Mouse (Mus musculus): ENCODE results near the gene Plek2.

Plek2 gene

DNA sequence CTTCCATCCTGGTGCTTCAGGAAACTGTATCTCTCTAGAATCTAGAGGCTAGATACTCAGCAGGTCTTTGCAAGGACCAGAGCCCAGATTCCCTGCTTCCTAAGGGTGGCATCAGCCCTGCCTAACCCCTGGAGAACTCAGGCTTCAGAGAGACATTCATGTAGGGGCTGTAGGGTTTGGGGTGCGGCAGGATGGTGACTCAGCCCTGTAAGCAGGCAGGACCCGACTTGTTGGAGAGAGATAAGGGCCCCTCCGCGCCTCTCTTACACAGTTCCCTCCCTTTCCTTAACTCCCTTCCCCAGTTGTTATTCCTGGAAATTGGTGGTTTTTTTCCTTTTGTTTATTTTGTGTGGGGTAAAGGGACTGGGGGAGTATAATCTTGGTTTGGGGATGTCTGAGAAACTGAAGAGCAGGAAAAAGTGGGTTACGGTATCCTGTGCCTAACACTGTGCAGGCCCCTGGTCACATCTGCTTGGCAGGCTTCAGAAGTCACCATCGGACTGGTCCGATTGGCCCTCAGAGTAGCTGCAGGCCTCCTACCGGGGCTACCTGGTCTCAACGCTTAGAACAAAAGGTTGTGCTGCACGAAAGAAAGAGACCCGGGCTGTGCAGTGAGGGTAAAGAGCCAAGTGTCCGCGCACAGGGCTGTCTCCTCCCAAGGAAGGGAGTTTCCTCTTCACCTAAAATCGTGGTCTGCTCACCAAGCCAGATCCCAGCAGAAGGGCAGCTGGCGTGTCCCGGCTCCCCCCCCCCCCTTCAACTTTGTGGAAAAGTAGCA, 4.1 kb upstream of the Plek2 start:
- DNase-seq (ENCODE audit: low spot score) = peak; percentile 33

DNA sequence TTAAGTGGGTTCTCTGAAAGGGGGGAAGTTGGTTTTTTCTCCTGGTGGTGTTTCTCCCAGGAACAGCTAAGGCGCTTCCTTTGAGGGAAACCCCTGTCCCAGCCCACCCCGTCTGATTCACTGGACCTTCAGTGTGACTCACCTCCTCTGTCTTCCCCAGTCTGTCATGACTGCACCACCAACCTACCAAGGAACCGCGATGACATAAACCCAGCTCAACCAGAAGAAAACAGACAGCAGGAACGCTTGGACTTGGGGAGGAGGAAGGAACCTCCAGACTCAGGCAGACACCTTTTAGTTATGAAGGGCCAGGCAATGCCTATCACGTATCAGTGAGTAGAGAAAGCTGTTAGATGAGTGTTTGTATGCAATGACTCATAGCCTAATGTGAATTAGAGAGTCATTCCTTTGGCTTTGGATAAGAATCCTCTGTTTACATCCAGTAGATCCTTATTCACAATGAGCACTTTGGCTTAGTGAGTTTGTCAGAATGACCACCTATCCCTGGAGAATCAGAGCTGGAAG, 1.4 kb upstream of the Plek2 start:
- DNase-seq (ENCODE audit: low spot score) = no peak

DNA sequence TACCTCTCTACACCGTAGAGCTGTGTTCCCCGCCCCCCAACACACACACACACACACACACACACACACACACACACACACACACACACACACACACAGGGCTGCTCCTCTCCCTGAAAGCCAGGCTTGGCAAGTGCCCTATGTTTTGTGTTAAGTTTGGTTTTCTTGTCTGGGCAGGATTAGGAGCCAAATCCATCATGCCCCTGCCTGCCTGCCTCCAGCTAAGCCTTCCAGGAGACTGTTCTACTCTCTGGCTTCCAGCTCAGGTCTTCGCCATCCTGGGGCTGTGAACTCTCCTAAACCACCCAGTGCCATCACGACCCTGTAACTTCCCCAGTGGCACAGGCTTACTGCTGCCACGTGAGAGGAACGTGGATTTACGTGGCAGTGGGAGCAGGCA, 2.3 kb downstream of the Plek2 start:
- DNase-seq (ENCODE audit: low spot score) = no peak

DNA sequence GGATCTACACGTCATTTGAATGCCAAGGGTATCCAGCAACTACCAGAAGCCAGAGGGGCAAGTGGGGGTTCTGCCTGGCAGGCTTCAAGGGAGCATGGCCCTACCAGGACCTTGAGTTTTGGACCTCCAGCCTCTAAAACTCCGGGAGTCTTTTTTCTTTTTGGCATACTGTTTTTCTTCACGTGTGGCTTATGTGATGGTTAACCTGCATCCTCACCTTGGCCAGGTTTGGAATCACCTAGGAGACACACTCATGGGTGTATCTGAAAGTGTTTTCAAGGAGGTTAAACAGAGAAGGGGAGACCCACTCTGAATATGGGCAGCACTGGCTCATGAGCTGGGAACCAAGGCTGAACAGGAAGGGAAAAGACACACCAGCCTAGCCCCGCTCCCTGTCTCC, 3.5 kb downstream of the Plek2 start:
- DNase-seq (ENCODE audit: low spot score) = no peak

DNA sequence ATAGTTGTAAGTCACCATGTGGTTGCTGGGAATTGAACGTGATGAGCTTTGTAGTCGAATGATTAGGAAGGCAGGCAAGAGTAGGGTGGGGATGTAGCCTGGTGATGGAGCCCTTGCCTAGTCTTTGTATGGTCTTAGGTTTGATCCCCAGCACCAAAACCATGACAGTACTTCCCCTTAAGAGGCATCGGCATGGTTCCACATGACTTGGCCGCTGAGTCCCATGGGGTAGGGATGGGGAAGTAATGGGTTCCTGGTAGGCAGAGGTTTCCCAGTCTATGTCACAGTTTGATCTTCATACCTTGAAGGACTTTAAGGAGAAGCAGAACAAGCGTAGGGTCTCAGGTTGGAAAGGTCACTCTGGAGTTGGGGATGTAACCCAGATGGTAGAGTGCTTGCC, 5.3 kb downstream of the Plek2 start:
- DNase-seq (ENCODE audit: low spot score) = no peak

DNA sequence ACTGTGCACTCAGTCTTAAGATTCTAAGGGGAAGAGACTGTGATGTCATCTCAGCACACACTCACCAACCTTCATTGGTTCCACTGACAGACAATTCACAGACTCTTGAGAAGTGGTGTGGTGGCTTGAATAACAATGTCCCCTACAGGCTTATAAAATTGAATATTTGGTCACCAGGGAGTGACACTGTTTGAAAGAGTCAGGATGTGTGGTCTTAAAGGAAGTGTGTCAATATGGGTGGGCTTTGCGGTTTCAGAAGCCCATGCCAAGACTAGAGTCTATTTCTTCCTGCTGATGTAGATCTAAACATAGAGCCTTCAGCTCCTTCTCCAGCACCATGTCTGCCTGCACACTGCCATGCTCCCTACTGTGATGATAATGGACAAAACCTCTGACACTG, 8.9 kb downstream of the Plek2 start:
- DNase-seq (ENCODE audit: low spot score) = no peak

DNA sequence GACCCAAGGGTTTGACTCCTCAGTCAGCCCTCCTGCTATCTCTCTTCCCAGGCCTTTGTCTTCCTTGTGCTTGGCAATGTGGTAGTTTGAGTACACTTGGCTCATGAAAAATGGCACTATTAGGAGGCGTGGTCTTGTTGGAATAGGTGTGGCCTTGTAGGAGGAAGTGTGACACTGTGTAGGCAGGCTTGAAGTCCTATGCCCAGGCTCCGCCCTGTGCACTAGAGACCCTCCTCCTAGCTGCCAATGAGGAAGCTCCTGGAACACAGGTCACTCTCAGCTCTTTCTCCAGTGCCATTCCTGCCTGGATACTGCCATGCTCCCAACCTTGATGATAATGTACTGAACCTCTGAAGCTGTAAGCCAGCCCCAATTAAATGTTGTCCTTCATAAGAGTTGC, 15.6 kb downstream of the Plek2 start:
- no peak for DNase-seq (ENCODE audit: low spot score)

DNA sequence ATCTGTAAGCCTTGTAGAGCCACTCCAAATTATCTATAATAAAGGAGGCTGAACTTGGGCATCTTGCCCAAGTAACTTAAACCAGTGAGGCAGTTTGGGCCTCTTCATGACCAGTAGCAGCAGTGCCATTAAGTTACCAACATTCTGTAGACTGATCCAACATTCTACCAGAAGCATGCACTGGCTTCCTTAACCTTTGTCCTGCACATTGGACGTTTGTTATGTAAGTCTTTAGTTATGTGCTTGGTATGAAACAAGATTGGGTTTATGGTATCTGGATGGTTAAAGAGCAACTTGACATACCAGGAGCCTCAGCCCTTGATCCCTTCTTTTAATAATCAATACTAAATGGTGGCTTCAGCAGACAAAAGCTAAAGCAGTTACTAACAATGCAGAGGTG, 16.7 kb downstream of the Plek2 start:
- no peak for DNase-seq (ENCODE audit: low spot score)

DNA sequence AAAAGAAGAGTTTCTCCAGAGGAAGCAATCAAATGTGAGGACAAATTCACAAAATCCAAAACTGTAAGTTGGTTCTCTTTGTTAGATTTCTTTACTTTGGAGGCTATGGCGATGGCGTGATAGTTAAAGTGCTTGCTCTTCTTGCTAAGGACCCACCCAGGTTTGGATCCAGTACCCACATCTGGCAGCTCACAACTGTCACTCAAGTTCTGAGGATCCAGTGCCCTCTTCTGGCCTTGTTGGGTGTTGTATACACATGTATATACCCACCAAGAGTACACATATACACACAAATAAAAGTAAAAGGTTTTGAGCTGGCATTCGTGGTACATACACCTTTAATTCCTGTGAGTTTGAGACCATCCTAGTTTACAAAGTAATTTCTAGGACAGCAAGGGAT, 32.2 kb downstream of the Plek2 start:
- DNase-seq (ENCODE audit: low spot score) = no peak

DNA sequence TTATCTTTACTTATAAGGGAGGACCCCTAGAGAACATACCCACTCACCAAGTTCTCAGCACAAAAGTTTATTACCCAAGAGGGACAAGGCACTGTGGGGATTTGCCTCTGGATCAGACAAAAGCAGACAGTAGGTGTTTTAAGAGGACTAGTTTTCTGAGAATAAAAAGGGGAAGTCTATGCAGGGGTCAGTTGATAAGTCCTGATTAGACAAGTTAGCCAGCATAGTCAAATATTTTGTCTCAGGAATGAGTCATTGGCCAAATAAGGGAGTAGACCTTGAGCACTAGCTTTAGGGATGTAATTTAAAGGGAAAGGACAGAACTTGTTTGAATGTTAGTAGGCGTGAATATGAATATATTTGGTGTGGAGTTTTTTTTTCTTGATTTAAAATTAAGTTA, 38.6 kb downstream of the Plek2 start:
- DNase-seq (ENCODE audit: low spot score) = no peak

DNA sequence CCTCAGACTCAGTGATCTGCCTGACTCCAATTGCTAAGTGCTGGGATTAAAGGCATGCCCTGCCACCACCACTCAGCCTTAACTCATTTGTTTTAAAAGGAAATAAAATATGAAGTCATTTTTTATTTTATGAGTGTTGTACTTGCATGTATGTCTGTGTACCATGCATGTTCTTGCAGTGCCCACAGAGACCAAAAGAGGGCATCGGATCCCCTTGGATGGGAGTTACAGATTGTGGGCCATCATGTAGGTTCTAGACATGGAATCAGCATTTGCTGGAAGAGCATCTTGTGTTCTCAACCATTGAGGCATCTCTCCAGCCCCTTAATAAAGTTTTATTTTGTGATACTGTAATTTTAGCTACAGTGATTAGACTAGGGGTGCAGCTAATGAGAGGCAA, 41.3 kb downstream of the Plek2 start:
- no peak for DNase-seq (ENCODE audit: low spot score)

DNA sequence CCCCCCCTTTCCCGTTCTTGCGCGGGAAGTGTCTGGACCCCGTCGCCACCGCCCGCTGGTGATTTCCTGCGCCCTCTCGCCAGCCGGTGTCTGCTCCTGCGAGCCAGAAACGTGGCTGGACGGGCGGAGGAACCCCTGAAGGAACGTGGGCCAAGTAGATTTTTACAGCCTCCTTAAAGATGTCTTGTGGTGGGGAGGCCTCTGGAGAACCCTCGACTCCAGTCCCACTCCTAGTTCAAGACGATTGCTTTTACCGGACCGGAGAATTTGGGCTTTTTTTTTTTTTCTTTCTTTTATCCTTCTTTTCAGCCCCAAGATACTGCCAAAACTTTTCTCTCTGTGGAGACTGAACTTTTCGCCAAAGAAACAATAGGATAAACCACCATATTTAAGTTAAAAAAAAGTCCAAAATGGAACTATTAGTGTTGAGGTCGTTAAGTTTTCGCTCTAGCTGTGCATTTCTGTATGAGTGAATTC, 44.5 kb downstream of the Plek2 start:
- no peak for DNase-seq (ENCODE audit: low spot score)

DNA sequence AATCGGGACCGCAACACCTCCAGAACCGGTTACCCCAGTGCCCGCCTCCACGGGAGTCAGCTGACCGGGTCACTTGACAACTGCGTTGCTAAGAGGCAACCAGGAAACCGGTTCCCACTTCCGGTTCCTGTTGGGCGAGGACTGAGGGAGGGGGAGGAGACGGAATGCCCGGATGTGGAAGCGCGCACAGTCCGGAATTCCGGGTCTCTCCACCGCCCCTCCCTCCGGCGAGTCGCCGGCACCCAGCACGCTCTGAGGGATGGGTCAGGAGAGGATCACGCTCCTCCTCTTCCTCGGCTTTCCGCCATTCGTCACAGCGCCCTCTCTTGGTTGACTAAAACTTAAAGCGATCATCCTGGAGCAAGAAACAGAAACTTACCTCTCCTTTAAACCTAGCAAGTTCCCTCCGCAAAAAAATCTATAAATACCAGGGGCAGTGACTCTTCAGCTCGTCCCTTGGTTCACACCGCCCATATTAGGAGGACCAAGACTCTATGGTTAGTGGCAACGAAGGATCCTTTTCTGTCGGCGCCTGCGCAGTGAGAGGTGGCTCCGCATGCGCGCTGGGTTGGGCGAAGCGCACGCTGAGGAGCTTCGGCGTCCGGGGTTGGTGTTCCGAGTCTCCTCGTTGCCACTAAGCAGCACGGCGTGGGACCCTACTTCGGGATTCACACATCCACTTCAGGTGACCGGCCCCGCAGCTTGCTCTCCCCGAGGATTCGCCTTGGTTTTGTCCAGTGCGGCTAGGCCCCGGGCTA, 45.1 kb downstream of the Plek2 start, which contains the start of the genes Atp6v1d and Eif2s1:
TSS of gene Atp6v1d (minus strand) at position 143 of the 758 bp plus-strand sequence.
TSS of gene Eif2s1 (plus strand) at position 324 of the 758 bp plus-strand sequence.
- DNase-seq (ENCODE audit: low spot score) = peak; percentile 99

DNA sequence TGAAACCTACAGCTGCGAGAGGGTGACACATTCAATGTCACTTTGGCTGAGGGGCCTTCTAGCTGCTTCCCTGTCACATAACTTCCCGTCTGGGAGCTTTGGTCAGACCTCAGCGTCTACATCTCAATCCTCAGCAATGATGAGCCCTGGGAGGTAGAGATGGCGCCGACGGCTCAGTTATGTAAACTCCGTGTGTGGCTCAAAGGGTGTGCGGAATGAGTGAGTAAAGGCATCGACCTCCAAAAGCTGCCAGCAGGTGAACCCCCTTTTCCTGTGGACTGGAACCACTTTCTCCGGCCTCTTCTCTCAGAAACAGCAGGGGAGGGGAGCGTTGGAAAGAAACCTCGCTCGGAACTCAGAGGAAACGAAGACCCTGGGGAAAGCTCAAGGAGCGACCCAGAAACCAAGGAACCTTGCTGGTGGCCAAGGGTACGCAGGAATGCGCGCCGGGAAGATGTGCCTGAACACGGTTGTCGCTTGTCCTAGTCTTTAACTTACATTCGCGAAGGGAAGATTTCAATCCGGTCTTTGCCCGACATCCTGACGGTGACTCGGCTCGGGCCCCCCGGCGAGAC, 45.8 kb downstream of the Plek2 start:
- no peak for DNase-seq (ENCODE audit: low spot score)

DNA sequence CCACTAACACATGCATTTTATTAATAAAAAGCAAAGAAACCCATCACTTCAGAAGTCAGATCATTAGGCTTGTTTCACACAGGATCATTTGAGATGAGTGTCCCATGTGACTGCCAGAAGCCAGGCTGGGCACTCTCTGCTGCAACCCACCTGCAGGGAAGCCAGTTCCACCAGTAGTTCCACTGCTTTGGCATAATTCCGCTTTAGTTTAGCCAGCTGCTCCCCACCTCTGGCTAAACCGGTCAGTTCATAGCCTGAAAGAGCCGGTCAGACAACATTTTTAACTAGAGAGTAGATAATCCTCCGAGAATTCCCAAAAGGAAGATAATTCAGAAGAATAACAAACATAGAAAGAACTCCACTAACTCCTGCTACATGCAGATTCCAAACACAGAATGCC, 58.5 kb downstream of the Plek2 start:
- DNase-seq (ENCODE audit: low spot score) = no peak

DNA sequence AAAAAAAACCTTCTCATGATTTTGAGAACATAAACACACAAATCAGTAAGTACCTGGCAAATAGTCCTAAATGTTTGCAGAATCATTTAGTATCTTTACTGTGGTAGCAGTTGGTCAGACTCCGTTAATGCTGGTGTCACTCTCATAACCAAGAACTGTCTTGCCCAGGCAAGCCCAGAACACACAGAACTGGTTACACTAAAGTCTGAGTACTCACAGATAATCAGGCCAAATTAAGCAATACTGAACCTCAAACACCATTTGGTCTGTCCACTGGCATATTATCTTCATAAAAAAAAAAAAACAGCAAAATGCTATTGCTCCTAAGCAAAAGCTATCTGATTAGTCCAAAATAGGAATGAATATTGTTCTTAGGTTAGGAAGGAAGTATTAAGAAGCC, 64.3 kb downstream of the Plek2 start:
- no peak for DNase-seq (ENCODE audit: low spot score)

DNA sequence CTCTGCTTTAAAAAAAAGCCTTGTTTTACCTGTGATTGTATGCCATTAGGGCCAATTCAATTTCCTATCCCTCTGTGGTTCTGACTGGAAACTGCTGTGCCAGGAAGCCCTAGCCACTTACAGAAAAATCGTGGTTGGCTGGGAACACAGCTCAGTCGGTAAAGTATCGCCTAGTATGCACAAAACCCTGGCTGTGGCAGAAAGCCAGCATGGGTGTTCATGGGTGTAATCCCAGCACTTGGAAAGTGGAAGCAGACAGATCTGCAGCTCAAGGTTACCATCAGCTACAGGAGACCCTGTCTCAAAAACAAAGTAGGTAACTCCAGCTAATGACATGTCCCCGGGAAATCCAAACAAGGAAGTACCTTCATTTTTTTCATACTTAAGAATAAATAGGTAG, 66.9 kb downstream of the Plek2 start:
- DNase-seq (ENCODE audit: low spot score) = no peak

Measured in yolk sac, embryonic 10.5 days (tissue).